Mouse (Mus musculus) retina, adult 2 months (tissue): Measurements from ENCODE around the gene Vsig10l.

Source experiments
- DNase-seq: peaks from one replicate; pipeline ENCODE4 v3.0.0-alpha.2; 2012; ENCODE audit warnings: low read depth, low spot score

Gene Vsig10l

GRCm38 (mm10) chr7:43462851-43463250 is at the start of gene Vsig10l:
TSS of gene Vsig10l (plus strand) at chr7:43463151.
- no peak for DNase-seq

- no peak for DNase-seq
These were observed 45.7 kb upstream of the Vsig10l start for GRCm38 (mm10) chr7:43417298-43417697.

GRCm38 (mm10) chr7:43422995-43423617 is 39.8 kb upstream of the Vsig10l start:
- peak; percentile 52 for DNase-seq

GRCm38 (mm10) chr7:43423991-43424625 is 38.8 kb upstream of the Vsig10l start:
- no peak for DNase-seq

GRCm38 (mm10) chr7:43427406-43427805 is 35.5 kb upstream of the Vsig10l start, which contains the start of gene Lim2:
TSS of gene Lim2 (plus strand) at chr7:43427670.
- no peak for DNase-seq

GRCm38 (mm10) chr7:43429500-43429899 is 33.5 kb upstream of the Vsig10l start:
- DNase-seq: no peak

- DNase-seq: no peak
These were observed 30.1 kb upstream of the Vsig10l start for GRCm38 (mm10) chr7:43432891-43433290.

- no peak for DNase-seq
These were observed 28.3 kb upstream of the Vsig10l start for GRCm38 (mm10) chr7:43434676-43435075.

- DNase-seq: no peak
These were observed 26.4 kb upstream of the Vsig10l start, which contains the start of gene Nkg7 for GRCm38 (mm10) chr7:43436341-43437255. TSS of gene Nkg7 (plus strand) at chr7:43437073.

- no peak for DNase-seq
These were observed 24.3 kb upstream of the Vsig10l start for GRCm38 (mm10) chr7:43438611-43439010.

- DNase-seq: no peak
These were observed 22.5 kb upstream of the Vsig10l start, which contains the start of gene Cldnd2 for GRCm38 (mm10) chr7:43440482-43440881. TSS of gene Cldnd2 (plus strand) at chr7:43440782.

- DNase-seq: no peak
These were observed 21.9 kb upstream of the Vsig10l start for GRCm38 (mm10) chr7:43441071-43441470.

GRCm38 (mm10) chr7:43442684-43443083 is 20.3 kb upstream of the Vsig10l start:
- DNase-seq: no peak

- DNase-seq: peak; percentile 40
These were observed 19.6 kb upstream of the Vsig10l start for GRCm38 (mm10) chr7:43443126-43443916.

GRCm38 (mm10) chr7:43443917-43444293 is 19.0 kb upstream of the Vsig10l start, which contains the start of the genes Etfb and Gm45233:
TSS of gene Etfb (plus strand) at chr7:43444083.
TSS of gene Gm45233 (plus strand) at chr7:43444128.
- DNase-seq: peak; percentile 92

GRCm38 (mm10) chr7:43447801-43448200 is 15.2 kb upstream of the Vsig10l start:
- no peak for DNase-seq

- no peak for DNase-seq
These were observed 14.7 kb upstream of the Vsig10l start for GRCm38 (mm10) chr7:43448246-43448645.

GRCm38 (mm10) chr7:43449811-43450210 is 13.1 kb upstream of the Vsig10l start:
- DNase-seq: no peak

GRCm38 (mm10) chr7:43451726-43452125 is 11.2 kb upstream of the Vsig10l start:
- no peak for DNase-seq

- no peak for DNase-seq
These were observed 10.3 kb upstream of the Vsig10l start for GRCm38 (mm10) chr7:43452609-43453008.
